Mouse (Mus musculus) B cell, adult (primary cell): ENCODE results near the gene Eef1akmt3. TPM values are rescaled to one million over a fixed set of nuclear protein-coding genes. Genes with fewer than 3 reads are reported as not detected.

Experiments
- total RNA-seq: library from RNA; stranded (reverse); gene quantifications from 4 replicates; pipeline ENCODE4 v1.2.4, GENCODE M21; 2023; ENCODE audit not compliant: inconsistent age

The Eef1akmt3 gene
- not detected in 4 replicates for total RNA-seq

GRCm38 (mm10) chr10:127041274-127041766 is at the start of gene Eef1akmt3, which contains the start of gene Mettl1:
Gene Eef1akmt3, minus strand, starts transcription at chr10:127041513.
Gene Mettl1, plus strand, starts transcription at chr10:127041414.

GRCm38 (mm10) chr10:127075080-127075479 is 33.8 kb upstream of the Eef1akmt3 start, which contains the start of gene Agap2:
Gene Agap2, plus strand, starts transcription at chr10:127075284.

GRCm38 (mm10) chr10:127070190-127071121 is 29.1 kb upstream of the Eef1akmt3 start, which contains the start of gene Tspan31:
Gene Tspan31, minus strand, starts transcription at chr10:127070264.

GRCm38 (mm10) chr10:127063239-127063872 is 22.0 kb upstream of the Eef1akmt3 start, which contains the start of gene Cdk4:
Gene Cdk4, plus strand, starts transcription at chr10:127063534.

GRCm38 (mm10) chr10:127059968-127060916 is 18.9 kb upstream of the Eef1akmt3 start, which contains the start of gene March9:
Gene March9, minus strand, starts transcription at chr10:127060184.

GRCm38 (mm10) chr10:127047954-127048353 is 6.6 kb upstream of the Eef1akmt3 start, which contains the start of gene Cyp27b1:
Gene Cyp27b1, plus strand, starts transcription at chr10:127048250.

GRCm38 (mm10) chr10:127030336-127031296 is 10.7 kb downstream of the Eef1akmt3 start, which contains the start of gene Tsfm:
Gene Tsfm, minus strand, starts transcription at chr10:127030840.

GRCm38 (mm10) chr10:127000529-127000928 is 40.8 kb downstream of the Eef1akmt3 start, which contains the start of gene Avil:
Gene Avil, plus strand, starts transcription at chr10:127000709.

Other genes starting within 250 kb of the Eef1akmt3 start
- gene Atp23, start 140.2 kb downstream of the Eef1akmt3 start, total RNA-seq: 4.6 to 8.9 TPM (median 7.8 TPM) in 4 replicates
- 52.2 to 52.6 TPM (median 52.3 TPM) in 4 replicates for gene Ctdsp2, start 62.8 kb downstream of the Eef1akmt3 start, total RNA-seq
- gene Avil, start 40.8 kb downstream of the Eef1akmt3 start, total RNA-seq: 0.18 to 1.2 TPM (median 0.61 TPM) in 4 replicates
- gene Tsfm, start 10.7 kb downstream of the Eef1akmt3 start, total RNA-seq: 17.0 to 31.5 TPM (median 21.4 TPM) in 4 replicates
- 17.3 to 22.6 TPM (median 21.0 TPM) in 4 replicates for gene Mettl1, start 99 bp downstream of the Eef1akmt3 start, total RNA-seq
- gene Cyp27b1, start 6.7 kb upstream of the Eef1akmt3 start, total RNA-seq: 0.42 to 1.6 TPM (median 0.77 TPM) in 4 replicates
- 2.2 to 3.2 TPM (median 2.6 TPM) in 4 replicates for gene March9, start 18.7 kb upstream of the Eef1akmt3 start, total RNA-seq
- gene Cdk4, start 22.0 kb upstream of the Eef1akmt3 start, total RNA-seq: 117 to 142 TPM (median 123 TPM) in 4 replicates
- 20.7 to 26.3 TPM (median 22.6 TPM) in 4 replicates for gene Tspan31, start 28.8 kb upstream of the Eef1akmt3 start, total RNA-seq
- 94.4 to 124 TPM (median 104 TPM) in 4 replicates for gene Agap2, start 33.8 kb upstream of the Eef1akmt3 start, total RNA-seq
- gene Os9, start 79.6 kb upstream of the Eef1akmt3 start, total RNA-seq: 82.4 to 86.0 TPM (median 83.5 TPM) in 4 replicates
- 441 to 475 TPM (median 457 TPM) in 4 replicates for gene B4galnt1, start 123.7 kb upstream of the Eef1akmt3 start, total RNA-seq
- not detected in 4 replicates for gene Slc26a10, start 139.1 kb upstream of the Eef1akmt3 start, total RNA-seq
- gene Arhgef25, start 148.6 kb upstream of the Eef1akmt3 start, total RNA-seq: 0.51 TPM in 1 of 4 replicates, not detected in the others
- 65.6 to 71.2 TPM (median 67.8 TPM) in 4 replicates for gene Dtx3, start 154.2 kb upstream of the Eef1akmt3 start, total RNA-seq
- gene Pip4k2c, start 170.1 kb upstream of the Eef1akmt3 start, total RNA-seq: 54.6 to 62.2 TPM (median 61.4 TPM) in 4 replicates
- gene Kif5a, start 221.8 kb upstream of the Eef1akmt3 start, total RNA-seq: 0.29 to 0.54 TPM (median 0.32 TPM) in 3 of 4 replicates, not detected in the other
- gene Dctn2, start 224.9 kb upstream of the Eef1akmt3 start, total RNA-seq: 98.5 to 110 TPM (median 104 TPM) in 4 replicates
- gene Mbd6, start 247.5 kb upstream of the Eef1akmt3 start, total RNA-seq: 110 to 114 TPM (median 112 TPM) in 4 replicates